Mouse (Mus musculus) ES-E14 (cell line): ENCODE data around the gene Galns. TPM values are rescaled to one million over a fixed set of nuclear protein-coding genes. Genes with fewer than 3 reads are reported as not detected.

Source experiments
- DNase-seq: peaks from one replicate; pipeline ENCODE4 v3.0.0-alpha.2; 2013; ENCODE audit warnings: low read depth, low spot score
- H3K27ac ChIP-seq: 2 replicates; pipeline ENCODE4 v1.5.1; 2012; ENCODE audit warnings: low read depth, mild to moderate bottlenecking, low read length, moderate library complexity, mixed read lengths; ENCODE audit not compliant: poor library complexity, insufficient read depth, severe bottlenecking
- H3K36me3 ChIP-seq: 2 replicates; pipeline ENCODE4 v1.6.1; 2012; ENCODE audit warnings: mild to moderate bottlenecking, low read length, moderate library complexity, mixed read lengths; ENCODE audit not compliant: control insufficient read depth, poor library complexity, insufficient read depth, severe bottlenecking
- H3K4me1 ChIP-seq, 2 experiments: fragments of 150-350 bp in 1 of 2; sonication (generic) in 1 of 2; 2 replicates each; pipeline ENCODE4 v1.6.1; 2012; ENCODE audit warnings: low read length in 2 of 2, mild to moderate bottlenecking in 1 of 2, mixed read lengths in 1 of 2; ENCODE audit not compliant: control insufficient read depth in 2 of 2, insufficient read depth in 2 of 2, poor library complexity in 1 of 2
- H3K4me3 ChIP-seq, 2 experiments: fragments of 150-350 bp in 1 of 2; sonication (generic) in 1 of 2; 2 replicates each; pipeline ENCODE4 v1.5.1; 2012; ENCODE audit warnings: low read length in 2 of 2, low read depth in 1 of 2, mild to moderate bottlenecking in 1 of 2, mixed read lengths in 1 of 2; ENCODE audit not compliant: insufficient read depth in 1 of 2, poor library complexity in 1 of 2, severe bottlenecking in 1 of 2
- H3K9ac ChIP-seq: 2 replicates; pipeline ENCODE4 v1.6.1; 2012; ENCODE audit warnings: low read depth, mild to moderate bottlenecking, low read length, mixed read lengths; ENCODE audit not compliant: poor library complexity, insufficient read depth, severe bottlenecking
- H3K9me3 ChIP-seq: fragments of 150-350 bp; sonication (generic); 2 replicates; pipeline ENCODE4 v1.6.1; 2012; ENCODE audit warnings: low read depth, mild to moderate bottlenecking, low read length; ENCODE audit not compliant: control insufficient read depth, insufficient read depth
- CHD2 ChIP-seq: IDR thresholded peaks from 2 replicates; pipeline ENCODE4 v1.6.1; 2014; ENCODE audit warnings: mild to moderate bottlenecking, low read depth, low read length, inconsistent platforms
- HCFC1 ChIP-seq: IDR thresholded peaks from 2 replicates; pipeline ENCODE4 v1.6.1; 2012; ENCODE audit warnings: low read length, inconsistent platforms, borderline replicate concordance; ENCODE audit not compliant: insufficient read depth
- MAFK ChIP-seq: IDR thresholded peaks from 2 replicates; pipeline ENCODE4 v1.6.1; 2014; ENCODE audit warnings: mild to moderate bottlenecking, low read depth, low read length, inconsistent platforms; ENCODE audit not compliant: insufficient read depth
- ZC3H11A ChIP-seq: IDR thresholded peaks from 2 replicates; pipeline ENCODE4 v1.6.1; 2012; ENCODE audit warnings: low read depth, mild to moderate bottlenecking, inconsistent platforms, low read length, borderline replicate concordance
- ZNF384 ChIP-seq: IDR thresholded peaks from 2 replicates; pipeline ENCODE4 v1.6.1; 2012; ENCODE audit warnings: low read depth, low read length, inconsistent platforms
- in situ Hi-C, 2 experiments: fragments of 600-800 bp; cut with MboI; formaldehyde crosslinking; loops; one replicate each; pipeline ENCODE4 v1.15.1; 2025; ENCODE audit warnings: low sequenced_read_pairs in 2 of 2, inconsistent platforms in 1 of 2; ENCODE audit not compliant: unreplicated experiment in 2 of 2
- total RNA-seq: library from RNA; depleted of rRNA; stranded (reverse); fragments of 300-350 nt; gene quantifications from 2 replicates; pipeline ENCODE4 v1.2.3, GENCODE M21; 2012

The Galns gene
- total RNA-seq, 1 experiment = 9.2 TPM

GRCm38 (mm10) chr8:122648192-122648970 lies 37.1 kb upstream of the Galns start:
- H3K4me1 ChIP-seq = peaks cover 0 to 6% of the 10 kb centered on the region in 2 experiments; a peak in 1 of 4 replicates
- no peak overlapping the region for H3K4me3 ChIP-seq
- H3K36me3 ChIP-seq = no peaks in the 10 kb centered on the region
- H3K27ac ChIP-seq = no peak overlapping the region
- in situ Hi-C loops = no loop called here
- TF ChIP-seq ZC3H11A (no peak), HCFC1 (no peak), MAFK (no peak), CHD2 (no peak), ZNF384 (no peak)
- no peaks in the 10 kb centered on the region for H3K9me3 ChIP-seq
- no peak for DNase-seq
- no peak overlapping the region for H3K9ac ChIP-seq

DNA sequence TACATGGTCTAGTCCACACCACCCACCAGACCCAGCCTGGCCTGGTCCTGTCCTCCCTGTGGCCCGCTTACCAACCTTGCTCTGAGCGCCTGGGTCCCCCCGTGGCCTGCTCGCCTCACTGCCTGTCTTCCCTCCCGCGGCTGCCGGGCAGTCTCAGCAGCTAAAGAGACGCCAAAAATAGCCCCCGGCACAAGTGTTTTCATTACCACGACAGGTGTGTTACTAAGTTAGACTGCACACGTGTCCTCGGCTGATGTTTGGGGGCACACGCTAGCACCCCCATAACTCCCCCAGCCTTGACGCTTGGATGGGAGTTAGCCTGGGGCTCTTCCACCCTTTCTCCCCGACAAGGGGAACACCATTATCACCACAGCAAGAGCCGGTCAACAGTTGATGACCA lies 35.1 kb upstream of the Galns start:
- no peak overlapping the region for H3K9ac ChIP-seq
- H3K4me3 ChIP-seq = no peak overlapping the region
- in situ Hi-C loops = no loop called here
- H3K9me3 ChIP-seq = no peaks in the 10 kb centered on the region
- H3K4me1 ChIP-seq = peaks cover 0 to 7% of the 10 kb centered on the region in 2 experiments; a peak in 2 of 4 replicates
- H3K36me3 ChIP-seq = no peaks in the 10 kb centered on the region
- no peak overlapping the region for H3K27ac ChIP-seq
- no peak for TF ChIP-seq ZC3H11A
- no peak for TF ChIP-seq MAFK
- TF ChIP-seq HCFC1 = no peak
- no peak for TF ChIP-seq CHD2
- no peak for TF ChIP-seq ZNF384
- no peak for DNase-seq

GRCm38 (mm10) chr8:122644175-122644954 lies 33.1 kb upstream of the Galns start:
- Histone ChIP-seq H3K9me3 (no peaks in the 10 kb centered on the region), H3K27ac (no peak overlapping the region), H3K4me1 (peaks cover 0 to 7% of the 10 kb centered on the region in 2 experiments; a peak in 2 of 4 replicates), H3K9ac (no peak overlapping the region), H3K36me3 (no peaks in the 10 kb centered on the region), H3K4me3 (no peak overlapping the region)
- DNase-seq = no peak
- TF ChIP-seq CHD2 = no peak
- no peak for TF ChIP-seq MAFK
- no peak for TF ChIP-seq HCFC1
- no peak for TF ChIP-seq ZNF384
- TF ChIP-seq ZC3H11A = no peak
- in situ Hi-C loops = no loop called here

DNA sequence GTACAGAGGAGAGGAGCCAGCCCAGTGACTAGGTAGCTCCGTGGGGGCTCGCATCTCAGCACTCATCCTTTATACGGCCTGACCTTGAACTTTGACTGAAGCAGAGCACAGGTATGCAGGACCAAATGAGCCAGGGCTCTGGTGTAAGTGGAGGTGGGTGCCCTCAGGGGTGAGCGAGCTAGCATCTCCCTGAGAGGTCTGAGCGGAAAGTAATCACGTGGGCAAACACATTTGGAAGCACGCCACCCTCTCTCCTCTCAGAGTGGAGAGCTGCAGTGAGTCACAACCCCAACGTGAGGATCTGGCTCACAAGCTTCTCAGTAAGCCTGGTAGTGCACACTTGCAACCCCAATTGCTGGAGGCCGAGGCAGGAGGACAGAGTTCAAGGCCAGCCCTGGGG lies 30.8 kb upstream of the Galns start:
- no peak overlapping the region for H3K4me3 ChIP-seq
- no peaks in the 10 kb centered on the region for H3K9me3 ChIP-seq
- H3K27ac ChIP-seq = no peak overlapping the region
- TF ChIP-seq ZNF384 = no peak
- no peak for TF ChIP-seq CHD2
- no peak for TF ChIP-seq HCFC1
- TF ChIP-seq ZC3H11A = no peak
- TF ChIP-seq MAFK = no peak
- no peak overlapping the region for H3K9ac ChIP-seq
- H3K4me1 ChIP-seq = peaks cover 0 to 11% of the 10 kb centered on the region in 2 experiments; a peak in 2 of 4 replicates
- in situ Hi-C loops = no loop called here
- H3K36me3 ChIP-seq = no peaks in the 10 kb centered on the region
- DNase-seq = no peak
